Mouse (Mus musculus) midbrain, embryonic 14.5 days (tissue): ENCODE measurements around the gene Sik2. TPM values are rescaled to one million over a fixed set of nuclear protein-coding genes. Genes with fewer than 3 reads are reported as not detected.

Source experiments
- ATAC-seq: fragments of 200-750 bp; cut with Nextera tagmentation; 2 replicates; pipeline ENCODE4 v1.8.0; 2017; ENCODE audit warnings: moderate number of reproducible peaks, moderate library complexity; ENCODE audit not compliant: low FRiP score, low TSS enrichment
- DNase-seq: peaks from one replicate; pipeline ENCODE4 v3.0.0-alpha.2; 2015
- H3K27ac ChIP-seq: fragments of 300-500 bp; sonication (generic); replicated peaks from 2 replicates; pipeline ENCODE4 v1.5.1; 2014; ENCODE audit warnings: mild to moderate bottlenecking, low read depth, low read length, moderate library complexity
- H3K27me3 ChIP-seq: fragments of 300-500 bp; sonication (generic); 2 replicates; pipeline ENCODE4 v1.6.1; 2014; ENCODE audit warnings: low read length, control low read depth, mixed read lengths; ENCODE audit not compliant: control insufficient read depth, insufficient read depth
- H3K36me3 ChIP-seq: fragments of 300-500 bp; sonication (generic); 2 replicates; pipeline ENCODE4 v1.6.1; 2014; ENCODE audit warnings: low read length, control low read depth; ENCODE audit not compliant: control insufficient read depth, insufficient read depth
- H3K4me1 ChIP-seq: fragments of 300-500 bp; sonication (generic); 2 replicates; pipeline ENCODE4 v1.6.1; 2014; ENCODE audit warnings: mild to moderate bottlenecking, antibody characterized with exemption, low read length, control low read depth; ENCODE audit not compliant: control insufficient read depth, insufficient read depth
- H3K4me2 ChIP-seq: fragments of 300-500 bp; sonication (generic); 2 replicates; pipeline ENCODE4 v1.6.1; 2014; ENCODE audit warnings: mild to moderate bottlenecking, low read length, moderate library complexity
- H3K4me3 ChIP-seq: fragments of 300-500 bp; sonication (generic); replicated peaks from 2 replicates; pipeline ENCODE4 v1.5.1; 2014; ENCODE audit warnings: low read depth, low read length
- H3K9ac ChIP-seq: fragments of 300-500 bp; sonication (generic); replicated peaks from 2 replicates; pipeline ENCODE4 v1.6.1; 2014; ENCODE audit warnings: mild to moderate bottlenecking, low read length, moderate library complexity
- H3K9me3 ChIP-seq: fragments of 300-500 bp; sonication (generic); 2 replicates; pipeline ENCODE4 v1.6.1; 2016; ENCODE audit warnings: low read length, control low read depth, mixed read lengths; ENCODE audit not compliant: control insufficient read depth
- WGBS: fragments of 180-500 bp; shearing (Covaris S2); extraction: QIAGEN DNeasy Blood & Tissue Kit; methylation state at CpG from one replicate; pipeline ENCODE4 v1.1.7; 2014; 5-methylcytosine and 5-hydroxymethylcytosine counted together
- polyA plus RNA-seq: library from polyadenylated mRNA; unstranded; fragments of >200 nt; fragmentation: Nextera tagmentation; extraction: Ambion mirVana; gene quantifications from 2 replicates; pipeline ENCODE4 v1.2.1, GENCODE M21; 2014

Gene Sik2
- polyA plus RNA-seq, 1 experiment from 2014 or later, result 17.0 TPM

GRCm38 (mm10) chr9:51007726-51008067 lies 1.2 kb downstream of the Sik2 start:
- H3K4me2 ChIP-seq, result peak overlapping the region; percentile 61
- H3K4me1 ChIP-seq, result no peaks in the 10 kb centered on the region; the same call in 1 of the 2 replicates
- H3K27ac ChIP-seq, result no peak overlapping the region
- H3K27me3 ChIP-seq, result 0 out of 2 replicates have a peak, but pooled peaks cover 2% of the 10 kb centered on the region
- WGBS, result 12% methylated on average over 10 of the region's 10 CpGs
- peak overlapping the region; percentile 81 for H3K9ac ChIP-seq
- H3K36me3 ChIP-seq, result no peaks in the 10 kb centered on the region
- DNase-seq (no peak), ATAC-seq (no peak)
- H3K4me3 ChIP-seq, result peak overlapping the region; percentile 96
- H3K9me3 ChIP-seq, result no peaks in the 10 kb centered on the region

GRCm38 (mm10) chr9:51006846-51007245 lies 2.0 kb downstream of the Sik2 start:
- H3K4me2 ChIP-seq, result peak overlapping the region; percentile 25
- whole genome bisulfite sequencing, result 2% methylated on average over 4 of the region's 4 CpGs
- H3K9me3 ChIP-seq, result no peaks in the 10 kb centered on the region
- no peak overlapping the region for H3K27ac ChIP-seq
- H3K36me3 ChIP-seq, result no peaks in the 10 kb centered on the region
- ATAC-seq, result no peak
- H3K27me3 ChIP-seq, result 0 out of 2 replicates have a peak, but pooled peaks cover 2% of the 10 kb centered on the region
- DNase-seq, result peak; percentile 84
- H3K4me3 ChIP-seq, result no peak overlapping the region
- no peak overlapping the region for H3K9ac ChIP-seq
- H3K4me1 ChIP-seq, result no peaks in the 10 kb centered on the region; the same call in 1 of the 2 replicates

DNA sequence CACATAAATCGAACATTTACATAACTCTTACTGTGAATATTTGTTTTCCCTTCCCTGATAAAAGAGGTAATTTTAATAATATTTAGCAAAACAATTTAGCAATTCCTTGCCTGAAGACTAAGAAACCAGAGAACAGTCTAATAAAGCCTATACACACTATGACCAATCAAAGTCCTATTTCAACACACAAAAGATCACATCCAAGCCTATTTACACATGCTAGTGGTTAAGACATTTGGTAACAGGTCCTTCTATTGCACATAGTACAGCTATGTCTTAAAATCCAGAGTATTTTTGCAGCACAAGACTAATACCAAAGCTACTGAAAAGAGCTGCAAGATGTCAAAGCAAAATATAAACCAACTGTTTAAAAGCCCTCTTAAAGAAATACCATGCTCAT lies 4.8 kb downstream of the Sik2 start:
- no peak overlapping the region for H3K27ac ChIP-seq
- H3K36me3 ChIP-seq, result no peaks in the 10 kb centered on the region
- no peak overlapping the region for H3K9ac ChIP-seq
- no peaks in the 10 kb centered on the region for H3K9me3 ChIP-seq
- ATAC-seq (no peak), DNase-seq (no peak)
- H3K27me3 ChIP-seq, result no peaks in the 10 kb centered on the region
- WGBS, result 92% methylated on average over 1 of the region's 1 CpGs
- no peaks in the 10 kb centered on the region; the same call in 1 of the 2 replicates for H3K4me1 ChIP-seq
- no peak overlapping the region for H3K4me3 ChIP-seq
- no peak overlapping the region for H3K4me2 ChIP-seq

- DNase-seq (no peak), ATAC-seq (no peak)
- Histone ChIP-seq H3K27me3 (no peaks in the 10 kb centered on the region), H3K9me3 (no peaks in the 10 kb centered on the region), H3K4me2 (no peak overlapping the region), H3K36me3 (no peaks in the 10 kb centered on the region), H3K27ac (no peak overlapping the region), H3K4me1 (0 out of 2 replicates have a peak, but pooled peaks cover 9% of the 10 kb centered on the region), H3K4me3 (no peak overlapping the region), H3K9ac (no peak overlapping the region)
These were observed 22.2 kb downstream of the Sik2 start for GRCm38 (mm10) chr9:50986677-50987076.

DNA sequence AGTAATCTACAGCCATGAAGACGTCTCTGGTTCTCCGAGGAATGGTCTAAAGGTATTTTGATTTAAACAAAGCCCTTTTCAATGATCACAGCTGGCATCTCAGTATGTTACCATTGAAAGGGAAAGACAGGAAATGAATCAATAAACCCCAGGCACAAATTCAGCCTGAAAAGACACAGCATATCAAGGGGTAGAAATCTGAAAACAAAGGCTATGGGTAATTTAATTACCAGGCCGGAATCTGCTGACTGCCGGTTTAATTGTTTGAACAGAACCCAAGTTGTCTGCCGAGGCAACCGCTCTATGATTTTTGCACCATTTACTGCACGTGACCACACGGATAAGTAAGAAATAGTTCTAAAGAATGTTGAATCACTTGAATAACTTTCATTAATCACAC lies 22.8 kb downstream of the Sik2 start:
- H3K9me3 ChIP-seq, result no peaks in the 10 kb centered on the region
- WGBS, result 7% methylated on average over 8 of the region's 8 CpGs
- H3K4me2 ChIP-seq, result no peak overlapping the region
- peak; percentile 21 for DNase-seq
- no peak for ATAC-seq
- no peaks in the 10 kb centered on the region for H3K36me3 ChIP-seq
- H3K27me3 ChIP-seq, result no peaks in the 10 kb centered on the region
- H3K9ac ChIP-seq, result no peak overlapping the region
- H3K4me3 ChIP-seq, result no peak overlapping the region
- H3K4me1 ChIP-seq, result 0 out of 2 replicates have a peak, but pooled peaks cover 9% of the 10 kb centered on the region
- H3K27ac ChIP-seq, result no peak overlapping the region

DNA sequence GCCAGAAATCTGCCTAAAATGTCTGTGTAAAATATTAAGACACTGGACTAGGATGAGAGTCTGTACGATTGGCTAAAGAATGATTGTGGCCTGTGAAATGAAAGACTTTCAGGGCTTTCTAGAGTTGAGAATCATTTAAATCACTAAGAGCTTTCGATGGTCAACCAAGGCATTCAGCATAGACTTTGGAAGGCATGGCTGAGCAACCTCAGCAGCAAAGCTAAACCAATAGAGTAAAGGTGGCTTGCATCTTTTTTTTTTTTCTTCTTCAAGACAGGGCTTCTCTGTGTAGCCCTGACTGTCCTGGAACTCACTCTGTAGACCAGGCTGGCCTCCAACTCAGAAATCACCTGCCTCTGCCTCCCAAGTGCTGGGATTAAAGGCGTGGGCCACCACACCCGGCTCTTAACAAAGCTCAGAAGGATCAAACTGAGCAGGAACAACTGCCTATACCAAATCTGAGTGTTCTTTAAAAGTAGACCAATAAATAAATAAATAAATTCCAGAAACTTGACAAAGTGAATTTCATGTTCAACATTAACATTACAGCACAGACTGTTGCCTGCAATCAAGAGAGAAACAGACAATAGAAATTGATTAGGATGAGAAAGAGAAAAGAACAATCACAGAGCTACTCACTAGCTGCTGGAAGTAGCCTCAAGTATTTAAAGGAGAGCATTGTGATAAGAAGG lies 27.2 kb downstream of the Sik2 start:
- H3K4me1 ChIP-seq, result 0 out of 2 replicates have a peak, but pooled peaks cover 4% of the 10 kb centered on the region
- no peak overlapping the region for H3K4me3 ChIP-seq
- no peaks in the 10 kb centered on the region for H3K36me3 ChIP-seq
- H3K27ac ChIP-seq, result no peak overlapping the region
- H3K27me3 ChIP-seq, result no peaks in the 10 kb centered on the region
- DNase-seq, result no peak
- no peak for ATAC-seq
- WGBS, result 86% methylated on average over 4 of the region's 4 CpGs
- H3K4me2 ChIP-seq, result no peak overlapping the region
- H3K9me3 ChIP-seq, result no peaks in the 10 kb centered on the region
- H3K9ac ChIP-seq, result no peak overlapping the region

DNA sequence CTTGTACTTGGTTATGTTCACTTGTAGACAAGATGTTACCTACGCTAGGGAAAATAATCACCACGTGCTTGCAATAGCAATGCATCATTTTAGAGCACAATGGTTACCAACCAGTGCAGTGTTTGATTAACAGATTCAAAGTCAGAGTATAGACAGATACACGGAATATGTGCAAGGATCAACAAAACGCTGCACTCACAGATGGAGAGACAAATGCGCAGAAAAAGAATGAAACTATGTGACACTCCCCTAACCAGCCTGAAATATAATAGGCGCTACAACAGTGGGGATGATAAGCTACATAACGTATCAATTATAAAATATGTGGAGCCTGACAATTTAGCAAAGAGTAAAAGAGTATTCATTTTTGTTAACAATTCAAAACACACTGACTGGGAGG lies 34.2 kb downstream of the Sik2 start:
- no peaks in the 10 kb centered on the region for H3K9me3 ChIP-seq
- no peaks in the 10 kb centered on the region for H3K27me3 ChIP-seq
- H3K4me3 ChIP-seq, result no peak overlapping the region
- no peak overlapping the region for H3K27ac ChIP-seq
- WGBS, result 87% methylated on average over 7 of the region's 7 CpGs
- no peak for DNase-seq
- no peaks in the 10 kb centered on the region for H3K36me3 ChIP-seq
- H3K9ac ChIP-seq, result no peak overlapping the region
- H3K4me1 ChIP-seq, result no peaks in the 10 kb centered on the region
- ATAC-seq, result no peak
- H3K4me2 ChIP-seq, result no peak overlapping the region

GRCm38 (mm10) chr9:50970413-50970812 lies 38.5 kb downstream of the Sik2 start:
- 96% methylated on average over 4 of the region's 4 CpGs for WGBS
- no peaks in the 10 kb centered on the region for H3K4me1 ChIP-seq
- H3K9ac ChIP-seq, result no peak overlapping the region

DNA sequence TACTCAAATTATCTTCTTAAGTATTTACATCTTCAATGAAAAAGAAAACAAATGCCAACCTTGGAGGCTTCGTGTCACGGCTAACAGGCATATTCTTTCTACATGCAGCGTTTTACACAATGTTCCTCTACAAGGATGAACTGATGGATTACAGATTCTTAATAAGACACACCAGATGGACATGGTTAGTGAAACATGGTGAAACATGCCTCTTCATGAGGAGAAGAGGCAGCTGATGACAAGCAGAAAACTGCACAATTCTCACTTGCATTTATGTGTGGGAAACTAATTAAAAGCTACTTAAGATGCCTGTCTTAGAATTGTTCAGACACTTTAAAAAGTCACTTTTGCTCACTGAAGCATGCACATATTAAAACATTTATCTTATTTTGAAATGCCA lies 39.6 kb downstream of the Sik2 start:
- Histone ChIP-seq H3K4me2 (no peak overlapping the region), H3K27ac (no peak overlapping the region), H3K36me3 (no peaks in the 10 kb centered on the region), H3K4me3 (no peak overlapping the region), H3K4me1 (no peaks in the 10 kb centered on the region), H3K27me3 (no peaks in the 10 kb centered on the region), H3K9ac (no peak overlapping the region), H3K9me3 (no peaks in the 10 kb centered on the region)
- DNase-seq (no peak), ATAC-seq (no peak)
- 82% methylated on average over 3 of the region's 3 CpGs for WGBS

More at GRCm38 (mm10) chr9:50970413-50970812, 38.5 kb downstream of the Sik2 start:
- no peak overlapping the region for H3K27ac ChIP-seq
- H3K36me3 ChIP-seq, result no peaks in the 10 kb centered on the region
- no peak overlapping the region for H3K4me2 ChIP-seq
- DNase-seq (no peak), ATAC-seq (no peak)
- no peak overlapping the region for H3K4me3 ChIP-seq
- no peaks in the 10 kb centered on the region for H3K9me3 ChIP-seq
- no peaks in the 10 kb centered on the region for H3K27me3 ChIP-seq
